Mouse (Mus musculus) CH12.LX (cell line): ENCODE results near the gene Rassf5.
A peak's percentile ranks its signal among the peaks of the same experiment; 100 is the strongest.

ENCODE experiments used
- BHLHE40 ChIP-seq: IDR thresholded peaks from 2 replicates; pipeline ENCODE4 v1.6.1; 2011; ENCODE audit warnings: mild to moderate bottlenecking, low read depth, low read length, improper control_type of control experiment
- CTCF ChIP-seq, 2 experiments: IDR thresholded peaks in 1 of 2; conservative IDR thresholded peaks in 1 of 2; 2 replicates each; pipeline ENCODE4 v1.5.1; 2011 to 2012; ENCODE audit warnings: low read depth in 2 of 2, low read length in 2 of 2, improper control_type of control experiment in 1 of 2, inconsistent platforms in 1 of 2, mild to moderate bottlenecking in 1 of 2, moderate library complexity in 1 of 2
- ELF1 ChIP-seq: IDR thresholded peaks from 2 replicates; pipeline ENCODE4 v1.6.1; 2014; ENCODE audit warnings: low read depth, mild to moderate bottlenecking, inconsistent platforms, low read length, improper control_type of control experiment
- EP300 ChIP-seq: IDR thresholded peaks from 2 replicates; pipeline ENCODE4 v1.6.1; 2011; ENCODE audit warnings: low read length, improper control_type of control experiment
- HCFC1 ChIP-seq: IDR thresholded peaks from 2 replicates; pipeline ENCODE4 v1.6.1; 2012; ENCODE audit warnings: low read depth, mild to moderate bottlenecking, inconsistent platforms, low read length, improper control_type of control experiment
- MAFK ChIP-seq: IDR thresholded peaks from 2 replicates; pipeline ENCODE4 v1.6.1; 2011; ENCODE audit warnings: low read length, improper control_type of control experiment; ENCODE audit not compliant: insufficient replicate concordance
- MAX ChIP-seq: IDR thresholded peaks from 2 replicates; pipeline ENCODE4 v1.6.1; 2011; ENCODE audit warnings: low read length, improper control_type of control experiment
- POLR2A ChIP-seq: IDR thresholded peaks from 2 replicates; pipeline ENCODE4 v1.6.1; 2011; ENCODE audit warnings: low read depth, mild to moderate bottlenecking, improper control_type of control experiment, low read length
- RCOR1 ChIP-seq: conservative IDR thresholded peaks from 2 replicates; pipeline ENCODE4 v1.6.1; 2012; ENCODE audit warnings: low read depth, mild to moderate bottlenecking, inconsistent platforms, low read length, improper control_type of control experiment
- SIN3A ChIP-seq: IDR thresholded peaks from 2 replicates; pipeline ENCODE4 v1.6.1; 2012; ENCODE audit warnings: low read length, improper control_type of control experiment, inconsistent platforms
- TBP ChIP-seq: conservative IDR thresholded peaks from 2 replicates; pipeline ENCODE4 v1.6.1; 2011; ENCODE audit warnings: low read depth, low read length, improper control_type of control experiment
- ZC3H11A ChIP-seq: IDR thresholded peaks from 2 replicates; pipeline ENCODE4 v1.6.1; 2012; ENCODE audit warnings: low read depth, mild to moderate bottlenecking, inconsistent platforms, low read length, improper control_type of control experiment
- ZNF384 ChIP-seq: IDR thresholded peaks from 2 replicates; pipeline ENCODE4 v1.6.1; 2012; ENCODE audit warnings: low read depth, low read length, improper control_type of control experiment, inconsistent platforms

DNA sequence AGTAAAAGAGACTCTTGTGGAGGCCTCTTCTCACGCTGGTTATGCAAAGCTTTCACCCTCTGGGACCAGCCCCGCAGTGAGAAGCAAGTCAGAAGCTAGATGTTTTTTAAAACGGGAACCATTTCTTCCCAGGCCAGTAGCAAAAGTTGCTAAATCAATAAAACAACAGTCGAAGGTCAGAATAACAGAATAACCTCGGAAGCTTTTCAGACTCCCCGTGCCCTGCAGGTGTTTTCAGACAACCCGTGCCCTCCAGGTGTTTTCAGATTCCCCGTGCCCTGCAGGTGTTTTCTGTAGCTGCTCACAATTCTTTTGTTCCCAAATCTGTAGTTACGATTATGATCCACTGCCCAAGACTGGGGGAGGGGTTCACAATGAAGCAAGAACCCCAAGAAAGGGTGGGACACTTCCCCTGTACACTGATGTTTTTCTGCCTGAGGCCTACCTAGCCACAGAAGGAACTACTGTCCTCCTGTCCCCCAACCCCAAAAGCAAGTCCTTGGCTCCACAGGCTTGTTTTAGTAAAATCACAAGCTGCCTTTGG, 46.6 kb downstream of the Rassf5 start:
- TF ChIP-seq MAX (no peak), TBP (no peak), EP300 (peak; percentile 38; the same call in 1 of the 2 replicates), ZC3H11A (no peak), POLR2A (no peak), HCFC1 (no peak), CTCF (conservative IDR thresholded peaks at IDR 0.05 in 1 of 2, IDR thresholded peaks at IDR 0.05 in 1 of 2; ENCODE audit: low read depth in 2 of 2, low read length in 2 of 2) (no peak), ZNF384 (no peak), BHLHE40 (peak; percentile 85), SIN3A (0 out of 2 replicates have a peak, but pooled peaks have one; percentile 29), MAFK (no peak), RCOR1 (no peak), ELF1 (no peak)
